ENCODE assay signal across 27 mouse cellular contexts in genomic region chr1:107447228-107447931, GRCm38 (mm10). TPM values are rescaled to one million over a fixed set of nuclear protein-coding genes. Genes with fewer than 3 reads are reported as not detected.
A peak's percentile ranks its signal among the peaks of the same experiment; 100 is the strongest.
DNase-seq lines count a peak whose midpoint lies in the region; ATAC-seq lines count a peak whose summit lies in the region.
"Had no signal": no experiment of that assay in that cellular context is flagged by ENCODE, and none has a peak within 500 bp of the region (broad histone marks: within the 10 kb centered on the region; RNA-seq: fewer than 3 reads in every experiment).

No protein-coding gene starts in this region.

- H3K9me3 ChIP-seq in intestine, embryonic 15.5 days: no peaks in the 10 kb centered on the region
- H3K9me3 ChIP-seq: forebrain, embryonic 15.5 days; hindbrain, embryonic 13.5 days; limb, embryonic 10.5 days had no signal

- no peak overlapping the region for H3K9ac ChIP-seq in intestine, embryonic 15.5 days
- H3K9ac ChIP-seq: forebrain, embryonic 15.5 days; hindbrain, embryonic 13.5 days had no signal

- peak; percentile 8 for DNase-seq in lung, postnatal 25 days (ENCODE audit: low spot score)
- DNase-seq in lung, postnatal 14 days: no peak
- DNase-seq in B cell, adult 2 months: peak; percentile 43 to 45
- peak; percentile 81 for DNase-seq in splenic B cell, adult 2 months (ENCODE audit: low read depth, low spot score)
- no peak for DNase-seq in left cerebral cortex, postnatal 25 days (ENCODE audit: low spot score in 2 of 2)
- DNase-seq: adrenal gland, postnatal 25 days; cerebellum, adult 8-10 months; cerebellum, postnatal 36 days; gastrocnemius, postnatal 10 days; heart, adult 2 months; kidney, adult 2 months; kidney, postnatal 10 days; liver; lung, adult 2 months; right cerebral cortex, postnatal 25 days had no signal

- H3K27ac ChIP-seq in intestine, embryonic 15.5 days: no peak overlapping the region
- H3K27ac ChIP-seq: forebrain, embryonic 15.5 days; heart, adult 2 months; hindbrain, embryonic 13.5 days; limb, embryonic 10.5 days; macrophage had no signal

- 75% methylated on average over 3 of the region's 3 CpGs for WGBS in intestine, embryonic 15.5 days

- H3K4me2 ChIP-seq in intestine, embryonic 15.5 days (replicated peaks): no peak overlapping the region
- H3K4me2 ChIP-seq: forebrain, embryonic 15.5 days; hindbrain, embryonic 13.5 days; midbrain, embryonic 11.5 days had no signal

- no peaks in the 10 kb centered on the region for H3K36me3 ChIP-seq in splenic B cell, adult 2 months (ENCODE audit: control insufficient read depth, insufficient read depth, low read length, poor library complexity, severe bottlenecking)
- H3K36me3 ChIP-seq in intestine, embryonic 15.5 days: no peaks in the 10 kb centered on the region
- H3K36me3 ChIP-seq: forebrain, embryonic 15.5 days; hindbrain, embryonic 13.5 days; limb, embryonic 10.5 days had no signal

- H3K4me1 ChIP-seq in intestine, embryonic 15.5 days (replicated peaks): no peaks in the 10 kb centered on the region
- H3K4me1 ChIP-seq: forebrain, embryonic 15.5 days; hindbrain, embryonic 13.5 days; limb, embryonic 10.5 days had no signal

- intact Hi-C loops in left cerebral cortex, postnatal 25 days (cut with DNase I): no loop called here

- ATAC-seq in hematopoietic stem cell, adult 5-6 weeks (replicated peaks in 1 of 2; ENCODE audit: insufficient read depth in 1 of 2, low FRiP score in 2 of 2, low TSS enrichment in 1 of 2, low read depth in 1 of 2, poor library complexity in 2 of 2, severe bottlenecking in 2 of 2): peak; percentile 81 to 83
- no peak for ATAC-seq in intestine, embryonic 15.5 days
- ATAC-seq: forebrain, embryonic 15.5 days had no signal

- H3K27me3 ChIP-seq in splenic B cell, adult 2 months (ENCODE audit: control insufficient read depth, insufficient read depth, low read length, poor library complexity, severe bottlenecking): no peaks in the 10 kb centered on the region; the same call in 1 of the 2 replicates
- H3K27me3 ChIP-seq in intestine, embryonic 15.5 days (replicated peaks): no peaks in the 10 kb centered on the region
- H3K27me3 ChIP-seq: forebrain, embryonic 15.5 days; hindbrain, embryonic 13.5 days had no signal

- H3K4me3 ChIP-seq in intestine, embryonic 15.5 days (replicated peaks): no peak overlapping the region
- H3K4me3 ChIP-seq: forebrain, embryonic 15.5 days; heart, adult 2 months; hindbrain, embryonic 13.5 days; limb, embryonic 10.5 days had no signal

RNA-seq across cellular contexts. Expression of gene Serpinb7, which starts 47.9 kb away (rescaled TPM):
- total RNA-seq in hematopoietic stem cell, adult 5-6 weeks (2017): not detected in 2 replicates
- polyA plus RNA-seq in intestine, embryonic 15.5 days (2015; fragmentation: Nextera tagmentation; extraction: Ambion mirVana): 0.20 and 0.33 TPM in 2 replicates
- not detected for total RNA-seq in left cerebral cortex, postnatal 25 days (2021)
- total RNA-seq: adrenal gland, postnatal 25 days; gastrocnemius, postnatal 10 days; heart, adult 2 months; heart, postnatal 25 days; layer of hippocampus, postnatal 14 days; left cerebral cortex, adult 8-10 months had no signal
- polyA plus RNA-seq: forebrain, embryonic 15.5 days; heart, adult 2 months; heart, embryonic 14.5 days; hindbrain, embryonic 13.5 days; kidney, adult 2 months; limb, embryonic 10.5 days; macrophage; midbrain, embryonic 11.5 days; urinary bladder, adult 2 months had no signal

Comparison
In these comparisons a context has a peak if more than half of its experiments do, and no peak if none do; other contexts are left out.
1. DNase-seq: peak in lung, postnatal 25 days (single experiment), B cell, adult 2 months (2 of 2) and splenic B cell, adult 2 months (single experiment); none in lung, postnatal 14 days (single experiment) and left cerebral cortex, postnatal 25 days (0 of 2).